Mouse (Mus musculus) embryonic facial prominence, embryonic 12.5 days (tissue): Measurements from ENCODE around the gene 4933430I17Rik. TPM values are rescaled to one million over a fixed set of nuclear protein-coding genes. Genes with fewer than 3 reads are reported as not detected.

ENCODE experiments used
- ATAC-seq: fragments of 200-750 bp; cut with Nextera tagmentation; 2 replicates; pipeline ENCODE4 v1.8.0; 2017; ENCODE audit not compliant: insufficient number of reproducible peaks, insufficient read depth, low FRiP score, low TSS enrichment
- H3K27ac ChIP-seq: fragments of 300-500 bp; sonication (generic); 2 replicates; pipeline ENCODE4 v1.5.1; 2016; ENCODE audit warnings: mild to moderate bottlenecking
- H3K27me3 ChIP-seq: fragments of 300-500 bp; sonication (generic); 2 replicates; pipeline ENCODE4 v1.6.1; 2016; ENCODE audit warnings: mild to moderate bottlenecking, moderate library complexity
- H3K36me3 ChIP-seq: fragments of 300-500 bp; sonication (generic); 2 replicates; pipeline ENCODE4 v1.6.1; 2016; ENCODE audit warnings: mild to moderate bottlenecking
- H3K4me1 ChIP-seq: fragments of 300-500 bp; sonication (generic); 2 replicates; pipeline ENCODE4 v1.6.1; 2016
- H3K4me2 ChIP-seq: fragments of 300-500 bp; sonication (generic); replicated peaks from 2 replicates; pipeline ENCODE4 v1.6.1; 2016; ENCODE audit warnings: mild to moderate bottlenecking, moderate library complexity
- H3K4me3 ChIP-seq: fragments of 300-500 bp; sonication (generic); 2 replicates; pipeline ENCODE4 v1.5.1; 2016; ENCODE audit warnings: mild to moderate bottlenecking
- H3K9ac ChIP-seq: fragments of 300-500 bp; sonication (generic); 2 replicates; pipeline ENCODE4 v1.6.1; 2016; ENCODE audit warnings: mild to moderate bottlenecking, moderate library complexity
- H3K9me3 ChIP-seq: fragments of 300-500 bp; sonication (generic); 2 replicates; pipeline ENCODE4 v1.6.1; 2016; ENCODE audit warnings: mild to moderate bottlenecking, moderate library complexity
- WGBS: fragments of 180-500 bp; shearing (Covaris S2); methylation state at CpG from one replicate; pipeline ENCODE4 v1.1.7; 2016; 5-methylcytosine and 5-hydroxymethylcytosine counted together
- polyA plus RNA-seq: library from polyadenylated mRNA; unstranded; fragments of >200 nt; fragmentation: Nextera tagmentation; extraction: Ambion mirVana; gene quantifications from 2 replicates; pipeline ENCODE4 v1.2.1, GENCODE M21; 2016

The 4933430I17Rik gene
- polyA plus RNA-seq, 1 experiment from 2014 or later: 0.99 TPM

GRCm38 (mm10) chr4:62487914-62488313, 37.3 kb upstream of the 4933430I17Rik start:
- H3K9me3 ChIP-seq: no peaks in the 10 kb centered on the region

GRCm38 (mm10) chr4:62492682-62493081, 32.5 kb upstream of the 4933430I17Rik start:
- Histone ChIP-seq H3K4me1 (no peaks in the 10 kb centered on the region), H3K9ac (no peak overlapping the region), H3K36me3 (0 out of 2 replicates have a peak, but pooled peaks cover 1% of the 10 kb centered on the region), H3K9me3 (no peaks in the 10 kb centered on the region), H3K4me3 (no peak overlapping the region), H3K27ac (no peak overlapping the region), H3K27me3 (no peaks in the 10 kb centered on the region), H3K4me2 (no peak overlapping the region)
- 75% methylated on average over 2 of the region's 2 CpGs for whole genome bisulfite sequencing
- ATAC-seq: no peak

More at GRCm38 (mm10) chr4:62487914-62488313, 37.3 kb upstream of the 4933430I17Rik start:
- Histone ChIP-seq H3K4me1 (no peaks in the 10 kb centered on the region), H3K4me3 (no peak overlapping the region), H3K36me3 (no peaks in the 10 kb centered on the region), H3K27ac (no peak overlapping the region), H3K9ac (no peak overlapping the region), H3K4me2 (no peak overlapping the region), H3K27me3 (0 out of 2 replicates have a peak, but pooled peaks cover 2% of the 10 kb centered on the region)
- 86% methylated on average over 2 of the region's 2 CpGs for whole genome bisulfite sequencing
- ATAC-seq: no peak

- H3K36me3 ChIP-seq: peaks cover 17% of the 10 kb centered on the region
Measured at GRCm38 (mm10) chr4:62494230-62494629, 30.9 kb upstream of the 4933430I17Rik start.

GRCm38 (mm10) chr4:62495946-62496345, 29.2 kb upstream of the 4933430I17Rik start:
- H3K27me3 ChIP-seq: no peaks in the 10 kb centered on the region
- no peaks in the 10 kb centered on the region for H3K4me1 ChIP-seq
- no peak overlapping the region for H3K4me3 ChIP-seq
- H3K27ac ChIP-seq: no peak overlapping the region
- H3K4me2 ChIP-seq: no peak overlapping the region
- H3K36me3 ChIP-seq: peaks cover 23% of the 10 kb centered on the region
- 81% methylated on average over 8 of the region's 8 CpGs for WGBS
- no peak for ATAC-seq
- H3K9me3 ChIP-seq: no peaks in the 10 kb centered on the region
- H3K9ac ChIP-seq: no peak overlapping the region

More at GRCm38 (mm10) chr4:62494230-62494629, 30.9 kb upstream of the 4933430I17Rik start:
- no peaks in the 10 kb centered on the region for H3K9me3 ChIP-seq
- 76% methylated on average over 9 of the region's 9 CpGs for WGBS
- no peak for ATAC-seq
- H3K9ac ChIP-seq: no peak overlapping the region
- H3K27me3 ChIP-seq: no peaks in the 10 kb centered on the region
- no peak overlapping the region for H3K27ac ChIP-seq
- no peak overlapping the region for H3K4me2 ChIP-seq
- no peaks in the 10 kb centered on the region for H3K4me1 ChIP-seq
- H3K4me3 ChIP-seq: no peak overlapping the region

- Histone ChIP-seq H3K36me3 (peaks cover 23% of the 10 kb centered on the region), H3K4me1 (peaks cover 5% of the 10 kb centered on the region; the same call in 1 of the 2 replicates), H3K27ac (no peak overlapping the region), H3K9ac (no peak overlapping the region), H3K4me3 (no peak overlapping the region), H3K27me3 (no peaks in the 10 kb centered on the region), H3K4me2 (no peak overlapping the region), H3K9me3 (no peaks in the 10 kb centered on the region)
- 85% methylated on average over 8 of the region's 8 CpGs for WGBS
- ATAC-seq: no peak
Measured at GRCm38 (mm10) chr4:62496815-62497214, 28.4 kb upstream of the 4933430I17Rik start.

- no peak overlapping the region for H3K4me3 ChIP-seq
- H3K4me1 ChIP-seq: peaks cover 5% of the 10 kb centered on the region; the same call in 1 of the 2 replicates
- H3K9ac ChIP-seq: no peak overlapping the region
- 88% methylated on average over 4 of the region's 4 CpGs for WGBS
- peaks cover 23% of the 10 kb centered on the region for H3K36me3 ChIP-seq
- ATAC-seq: no peak
- H3K4me2 ChIP-seq: peak overlapping the region; percentile 70; the same call in 1 of the 2 replicates
- H3K9me3 ChIP-seq: no peaks in the 10 kb centered on the region
- H3K27me3 ChIP-seq: no peaks in the 10 kb centered on the region
- no peak overlapping the region for H3K27ac ChIP-seq
Measured at GRCm38 (mm10) chr4:62500799-62501198, 24.4 kb upstream of the 4933430I17Rik start.

GRCm38 (mm10) chr4:62501534-62501933, 23.6 kb upstream of the 4933430I17Rik start:
- peak overlapping the region; percentile 79 for H3K4me3 ChIP-seq
- H3K9me3 ChIP-seq: no peaks in the 10 kb centered on the region
- ATAC-seq: 0 out of 2 replicates have a peak, but pooled peaks have one; percentile 3
- peak overlapping the region; percentile 47; the same call in 1 of the 2 replicates for H3K27ac ChIP-seq
- H3K4me1 ChIP-seq: peaks cover 5% of the 10 kb centered on the region; the same call in 1 of the 2 replicates
- H3K36me3 ChIP-seq: peaks cover 23% of the 10 kb centered on the region
- H3K27me3 ChIP-seq: no peaks in the 10 kb centered on the region
- peak overlapping the region; percentile 75 for H3K9ac ChIP-seq
- WGBS: 3% methylated on average over 7 of the region's 7 CpGs
- peak overlapping the region; percentile 70 for H3K4me2 ChIP-seq

- Histone ChIP-seq H3K27me3 (no peaks in the 10 kb centered on the region), H3K9me3 (no peaks in the 10 kb centered on the region), H3K27ac (peak overlapping the region; percentile 47), H3K4me1 (peaks cover 5% of the 10 kb centered on the region; the same call in 1 of the 2 replicates), H3K4me3 (peak overlapping the region; percentile 79), H3K36me3 (peaks cover 24% of the 10 kb centered on the region), H3K4me2 (peak overlapping the region; percentile 70), H3K9ac (peak overlapping the region; percentile 75)
- ATAC-seq: peak; percentile 92
- 2% methylated on average over 38 of the region's 38 CpGs for WGBS
Measured at GRCm38 (mm10) chr4:62501964-62502732, 23.0 kb upstream of the 4933430I17Rik start.

- no peak for ATAC-seq
Measured at GRCm38 (mm10) chr4:62502969-62503368, 22.2 kb upstream of the 4933430I17Rik start.

GRCm38 (mm10) chr4:62503374-62503970, 21.7 kb upstream of the 4933430I17Rik start, which contains the start of gene Hdhd3:
Gene Hdhd3 (minus strand): TSS chr4:62503467.
- Histone ChIP-seq H3K9ac (peak within 1 kb of the TSS; percentile 75; the same call in 1 of the 2 replicates), H3K27me3 (no peaks in the 10 kb centered on the region), H3K4me3 (peak within 1 kb of the TSS; percentile 79), H3K4me1 (peaks cover 5% of the 10 kb centered on the region; the same call in 1 of the 2 replicates), H3K36me3 (peaks cover 26% of the 10 kb centered on the region), H3K9me3 (no peaks in the 10 kb centered on the region), H3K4me2 (peak within 1 kb of the TSS; percentile 70), H3K27ac (peak within 1 kb of the TSS; percentile 47; the same call in 1 of the 2 replicates)
- WGBS: 69% methylated on average over 3 of the region's 3 CpGs
- no peak for ATAC-seq

More at GRCm38 (mm10) chr4:62502969-62503368, 22.2 kb upstream of the 4933430I17Rik start:
- no peaks in the 10 kb centered on the region for H3K27me3 ChIP-seq
- WGBS: 72% methylated on average over 7 of the region's 7 CpGs
- no peaks in the 10 kb centered on the region for H3K9me3 ChIP-seq
- no peak overlapping the region for H3K9ac ChIP-seq
- H3K27ac ChIP-seq: no peak overlapping the region
- H3K4me1 ChIP-seq: peaks cover 5% of the 10 kb centered on the region; the same call in 1 of the 2 replicates
- H3K4me3 ChIP-seq: no peak overlapping the region
- no peak overlapping the region for H3K4me2 ChIP-seq
- H3K36me3 ChIP-seq: peaks cover 27% of the 10 kb centered on the region

- Histone ChIP-seq H3K27me3 (no peaks in the 10 kb centered on the region), H3K9me3 (no peaks in the 10 kb centered on the region), H3K36me3 (peaks cover 38% of the 10 kb centered on the region), H3K9ac (no peak overlapping the region), H3K27ac (no peak overlapping the region), H3K4me1 (peaks cover 5% of the 10 kb centered on the region; the same call in 1 of the 2 replicates), H3K4me2 (no peak overlapping the region), H3K4me3 (no peak overlapping the region)
- no peak for ATAC-seq
- WGBS: 87% methylated on average over 3 of the region's 3 CpGs
Measured at GRCm38 (mm10) chr4:62505991-62506390, 19.2 kb upstream of the 4933430I17Rik start.
